Mouse (Mus musculus): ENCODE results near the gene Aars. TPM values are rescaled to one million over a fixed set of nuclear protein-coding genes. Genes with fewer than 3 reads are reported as not detected.

Gene Aars
- total and polyA plus RNA-seq, 3 experiments: 19.4 to 38.1 (median 31.9) TPM

- 64% methylated on average over 2 of the region's 2 CpGs for WGBS
- no peaks in the 10 kb centered on the region for H3K36me3 ChIP-seq (ENCODE audit: control insufficient read depth, insufficient read depth, low read length)
- H3K4me3 ChIP-seq: no peak overlapping the region
- intact Hi-C loops (cut with DNase I): loop anchor here (1.0 to 2.0 kb wide), 3 partner anchors 21 to 209 kb away; partner anchors contain the start of genes Clec18a, Cog4 and Sf3b3
- TF ChIP-seq CTCF (IDR thresholded peaks at IDR 0.05) (no peak), POLR2A (IDR thresholded peaks at IDR 0.05; ENCODE audit: insufficient read depth, low read depth, low read length) (no peak), EP300 (IDR thresholded peaks at IDR 0.05; ENCODE audit: insufficient read depth, low read depth, low read length) (no peak)
- H3K79me2 ChIP-seq (replicated peaks; ENCODE audit: control insufficient read depth, insufficient read depth, low read length): no peaks in the 10 kb centered on the region
- no peaks in the 10 kb centered on the region for H3K4me1 ChIP-seq (ENCODE audit: control insufficient read depth, insufficient read depth, low read length)
- no peak overlapping the region for H3K9ac ChIP-seq (ENCODE audit: low read depth, low read length)
- H3K27ac ChIP-seq: no peak overlapping the region
- H3K27me3 ChIP-seq (ENCODE audit: control insufficient read depth, insufficient read depth, low read length): no peaks in the 10 kb centered on the region
- DNase-seq: no peak
Measured at GRCm38 (mm10) chr8:111055661-111056060, 22.7 kb downstream of the Aars start.

- intact Hi-C loops (cut with DNase I): loop anchor here (1.0 to 2.0 kb wide), 3 partner anchors 21 to 210 kb away; partner anchors contain the start of genes Clec18a, Cog4 and Sf3b3
- Histone ChIP-seq H3K27ac (peak within 1 kb of the TSS; percentile 84), H3K4me1 (ENCODE audit: control insufficient read depth, insufficient read depth, low read length) (no peaks in the 10 kb centered on the region), H3K27me3 (ENCODE audit: control insufficient read depth, insufficient read depth, low read length) (no peaks in the 10 kb centered on the region), H3K79me2 (replicated peaks; ENCODE audit: control insufficient read depth, insufficient read depth, low read length) (no peaks in the 10 kb centered on the region), H3K9ac (ENCODE audit: low read depth, low read length) (peak within 1 kb of the TSS; percentile 90), H3K36me3 (ENCODE audit: control insufficient read depth, insufficient read depth, low read length) (no peaks in the 10 kb centered on the region), H3K4me3 (peak within 1 kb of the TSS; percentile 96)
- TF ChIP-seq POLR2A (IDR thresholded peaks at IDR 0.05; ENCODE audit: insufficient read depth, low read depth, low read length) (0 out of 2 replicates have a peak, but pooled peaks have one; percentile 32), EP300 (IDR thresholded peaks at IDR 0.05; ENCODE audit: insufficient read depth, low read depth, low read length) (peak; percentile 65; the same call in 1 of the 2 replicates), CTCF (IDR thresholded peaks at IDR 0.05) (peak; percentile 90)
- under 1% methylated on average over 68 of the region's 68 CpGs for WGBS
- peak; percentile 92 to 94 for DNase-seq
Measured at GRCm38 (mm10) chr8:111056158-111056663, 23.3 kb downstream of the Aars start, which contains the start of gene Exosc6. Exosc6 (plus strand) TSS chr8:111056339.

- under 1% methylated on average over 60 of the region's 63 CpGs for WGBS
- intact Hi-C loops (cut with DNase I): loop anchor here (1.0 to 2.0 kb wide), 3 partner anchors 22 to 210 kb away; partner anchors contain the start of genes Clec18a, Cog4 and Sf3b3
Measured at GRCm38 (mm10) chr8:111056691-111057293, 23.8 kb downstream of the Aars start.

GRCm38 (mm10) chr8:111058946-111059572 is 26.1 kb downstream of the Aars start:
- no peak overlapping the region for H3K27ac ChIP-seq
- 75% methylated on average over 2 of the region's 2 CpGs for WGBS

More at GRCm38 (mm10) chr8:111056691-111057293, 23.8 kb downstream of the Aars start:
- no peaks in the 10 kb centered on the region for H3K79me2 ChIP-seq (replicated peaks; ENCODE audit: control insufficient read depth, insufficient read depth, low read length)
- H3K4me3 ChIP-seq: peak overlapping the region; percentile 96
- H3K36me3 ChIP-seq (ENCODE audit: control insufficient read depth, insufficient read depth, low read length): no peaks in the 10 kb centered on the region
- H3K27ac ChIP-seq: peak overlapping the region; percentile 84
- H3K4me1 ChIP-seq (ENCODE audit: control insufficient read depth, insufficient read depth, low read length): no peaks in the 10 kb centered on the region
- TF ChIP-seq EP300 (IDR thresholded peaks at IDR 0.05; ENCODE audit: insufficient read depth, low read depth, low read length): no peak
- TF ChIP-seq CTCF (IDR thresholded peaks at IDR 0.05): no peak
- TF ChIP-seq POLR2A (IDR thresholded peaks at IDR 0.05; ENCODE audit: insufficient read depth, low read depth, low read length): no peak
- H3K9ac ChIP-seq (ENCODE audit: low read depth, low read length): peak overlapping the region; percentile 90
- H3K27me3 ChIP-seq (ENCODE audit: control insufficient read depth, insufficient read depth, low read length): no peaks in the 10 kb centered on the region
- DNase-seq: peak; percentile 31 to 49

GRCm38 (mm10) chr8:111061688-111062071 is 28.7 kb downstream of the Aars start:
- WGBS: 3% methylated on average over 14 of the region's 14 CpGs
- TF ChIP-seq EP300 (IDR thresholded peaks at IDR 0.05; ENCODE audit: insufficient read depth, low read depth, low read length) (no peak), POLR2A (IDR thresholded peaks at IDR 0.05; ENCODE audit: insufficient read depth, low read depth, low read length) (no peak), CTCF (IDR thresholded peaks at IDR 0.05) (no peak)
- DNase-seq: peak in 1 of 2 experiments; percentile 31
- H3K27me3 ChIP-seq (ENCODE audit: control insufficient read depth, insufficient read depth, low read length): no peaks in the 10 kb centered on the region
- H3K4me3 ChIP-seq: peak overlapping the region; percentile 43
- peak overlapping the region; percentile 40 for H3K9ac ChIP-seq (ENCODE audit: low read depth, low read length)
- no peaks in the 10 kb centered on the region for H3K36me3 ChIP-seq (ENCODE audit: control insufficient read depth, insufficient read depth, low read length)
- no peaks in the 10 kb centered on the region for H3K4me1 ChIP-seq (ENCODE audit: control insufficient read depth, insufficient read depth, low read length)
- H3K79me2 ChIP-seq (replicated peaks; ENCODE audit: control insufficient read depth, insufficient read depth, low read length): no peaks in the 10 kb centered on the region
- intact Hi-C loops (cut with DNase I): no loop called here
- no peak overlapping the region for H3K27ac ChIP-seq

More at GRCm38 (mm10) chr8:111058946-111059572, 26.1 kb downstream of the Aars start:
- H3K79me2 ChIP-seq (replicated peaks; ENCODE audit: control insufficient read depth, insufficient read depth, low read length): no peaks in the 10 kb centered on the region
- no peaks in the 10 kb centered on the region for H3K4me1 ChIP-seq (ENCODE audit: control insufficient read depth, insufficient read depth, low read length)
- DNase-seq: no peak
- no peak overlapping the region for H3K9ac ChIP-seq (ENCODE audit: low read depth, low read length)
- H3K4me3 ChIP-seq: no peak overlapping the region
- TF ChIP-seq CTCF (IDR thresholded peaks at IDR 0.05): no peak
- TF ChIP-seq EP300 (IDR thresholded peaks at IDR 0.05; ENCODE audit: insufficient read depth, low read depth, low read length): no peak
- no peak for TF ChIP-seq POLR2A (IDR thresholded peaks at IDR 0.05; ENCODE audit: insufficient read depth, low read depth, low read length)
- intact Hi-C loops (cut with DNase I): no loop called here
- H3K36me3 ChIP-seq (ENCODE audit: control insufficient read depth, insufficient read depth, low read length): no peaks in the 10 kb centered on the region
- no peaks in the 10 kb centered on the region for H3K27me3 ChIP-seq (ENCODE audit: control insufficient read depth, insufficient read depth, low read length)

Data from heart, adult 2 months (tissue).